Mouse (Mus musculus): Measurements from ENCODE around the gene Rbck1. TPM values are rescaled to one million over a fixed set of nuclear protein-coding genes. Genes with fewer than 3 reads are reported as not detected.

Rbck1 gene
- 100 to 1,000 TPM; 268 to 303 TPM for polyA plus RNA-seq (2017; shearing (Covaris generic))

GRCm38 (mm10) chr2:152332101-152332825, at the start of gene Rbck1:
TSS of gene Rbck1 (minus strand) at chr2:152332653.

GRCm38 (mm10) chr2:152376345-152376741, 43.9 kb upstream of the Rbck1 start, which contains the start of gene Nrsn2:
TSS of gene Nrsn2 (minus strand) at chr2:152376638.

GRCm38 (mm10) chr2:152343329-152344213, 11.1 kb upstream of the Rbck1 start, which contains the start of gene Trib3:
TSS of gene Trib3 (minus strand) at chr2:152344032.

GRCm38 (mm10) chr2:152293727-152294475, 38.6 kb downstream of the Rbck1 start, which contains the start of gene Tbc1d20:
TSS of gene Tbc1d20 (plus strand) at chr2:152293828.

Other genes starting within 250 kb of the Rbck1 start
- 1 to 10 TPM; 4.2 to 5.5 TPM for gene Srxn1, start 227.1 kb downstream of the Rbck1 start, polyA plus RNA-seq (2017; shearing (Covaris generic))
- gene Tcf15, start 189.1 kb downstream of the Rbck1 start, polyA plus RNA-seq (2017; shearing (Covaris generic)): not detected
- 10 to 100 TPM; 33.2 to 35.6 TPM for gene Csnk2a1, start 105.8 kb downstream of the Rbck1 start, polyA plus RNA-seq (2017; shearing (Covaris generic))
- gene Tbc1d20, start 38.8 kb downstream of the Rbck1 start, polyA plus RNA-seq (2017; shearing (Covaris generic)): 10 to 100 TPM; 57.5 to 70.2 TPM
- gene Trib3, start 11.4 kb upstream of the Rbck1 start, polyA plus RNA-seq (2017; shearing (Covaris generic)): 1 to 10 TPM; 2.4 to 2.8 TPM
- 1 to 10 TPM in 1 of 2 experiments, not detected in 1; 1.7 TPM for gene Nrsn2, start 44.0 kb upstream of the Rbck1 start, polyA plus RNA-seq (2017; shearing (Covaris generic))
- 1 to 10 TPM in 1 of 2 experiments, under 1 TPM in 1; 0.96 to 1.0 TPM for gene Sox12, start 65.4 kb upstream of the Rbck1 start, polyA plus RNA-seq (2017; shearing (Covaris generic))
- gene Zcchc3, start 82.4 kb upstream of the Rbck1 start, polyA plus RNA-seq (2017; shearing (Covaris generic)): 1 to 10 TPM; 3.2 to 5.2 TPM
- under 1 TPM in 1 of 2 experiments, not detected in 1; 0.32 TPM for gene 6820408C15Rik, start 82.9 kb upstream of the Rbck1 start, polyA plus RNA-seq (2017; shearing (Covaris generic))
- not detected for gene Defb23, start 132.0 kb upstream of the Rbck1 start, polyA plus RNA-seq (2017; shearing (Covaris generic))
- not detected for gene Defb20, start 144.4 kb upstream of the Rbck1 start, polyA plus RNA-seq (2017; shearing (Covaris generic))
- under 1 TPM in 1 of 2 experiments, not detected in 1; 0.93 TPM for gene Defb22, start 157.5 kb upstream of the Rbck1 start, polyA plus RNA-seq (2017; shearing (Covaris generic))
- gene Defb26, start 179.0 kb upstream of the Rbck1 start, polyA plus RNA-seq (2017; shearing (Covaris generic)): not detected
- gene Defb28, start 185.6 kb upstream of the Rbck1 start, polyA plus RNA-seq (2017; shearing (Covaris generic)): not detected
- not detected for gene Defb29, start 207.4 kb upstream of the Rbck1 start, polyA plus RNA-seq (2017; shearing (Covaris generic))
- not detected for gene Gm17416, start 236.7 kb upstream of the Rbck1 start, polyA plus RNA-seq (2017; shearing (Covaris generic))
- gene Defb21, start 240.1 kb upstream of the Rbck1 start, polyA plus RNA-seq (2017; shearing (Covaris generic)): not detected
- gene Defb19, start 247.7 kb upstream of the Rbck1 start, polyA plus RNA-seq (2017; shearing (Covaris generic)): 1 to 10 TPM in 1 of 2 experiments, not detected in 1; 1.0 TPM

Measured in inflammation-experienced regulatory T-cells (primary cell).